ENCODE assay signal across 8 mouse cellular contexts in genomic region chr13:94358101-94358400, GRCm38 (mm10). TPM values are rescaled to one million over a fixed set of nuclear protein-coding genes. Genes with fewer than 3 reads are reported as not detected.
DNase-seq lines count a peak whose midpoint lies in the region; ATAC-seq and TF ChIP-seq lines count a peak whose summit lies in the region.

No protein-coding gene starts in this region.

- no peak for TF ChIP-seq CTCF in CH12.LX (conservative IDR thresholded peaks at IDR 0.05 in 1 of 2, IDR thresholded peaks at IDR 0.05 in 1 of 2; ENCODE audit: low read depth in 2 of 2, low read length in 2 of 2)

- TF ChIP-seq RAD21 in CH12.LX (IDR thresholded peaks at IDR 0.05; ENCODE audit: low read depth, low read length): no peak

- H3K9me3 ChIP-seq in heart, embryonic 10.5 days: no peaks in the 10 kb centered on the region
- H3K9me3 ChIP-seq in CH12.LX (replicated peaks; ENCODE audit: low read length): peaks cover 3% of the 10 kb centered on the region
- H3K9me3 ChIP-seq in forebrain, embryonic 10.5 days: peaks cover 6% of the 10 kb centered on the region; the same call in 1 of the 2 replicates
- H3K9me3 ChIP-seq in liver, embryonic 13.5 days (replicated peaks): no peaks in the 10 kb centered on the region
- no peaks in the 10 kb centered on the region for H3K9me3 ChIP-seq in stomach, embryonic 16.5 days (replicated peaks; ENCODE audit: control insufficient read depth, low read length)

- TF ChIP-seq EP300 in CH12.LX (IDR thresholded peaks at IDR 0.05; ENCODE audit: low read length): no peak

- DNase-seq in heart, embryonic 10.5 days (ENCODE audit: low spot score): no peak
- no peak for DNase-seq in heart, postnatal 4 days
- no peak for DNase-seq in CH12.LX (ENCODE audit: extremely low read depth)
- DNase-seq in forebrain, embryonic 10.5 days (ENCODE audit: extremely low spot score, low spot score): no peak
- no peak for DNase-seq in liver, embryonic 13.5 days
- no peak for DNase-seq in thymus, postnatal 36 days
- no peak for DNase-seq in Muller cell, postnatal 12 days (ENCODE audit: inconsistent ontology term)

- peak overlapping the region; percentile 97 for H3K27ac ChIP-seq in heart, embryonic 10.5 days
- H3K27ac ChIP-seq in CH12.LX (ENCODE audit: insufficient read depth, low read depth): peak overlapping the region; percentile 43
- H3K27ac ChIP-seq in forebrain, embryonic 10.5 days: peak overlapping the region; percentile 91
- peak overlapping the region; percentile 82 for H3K27ac ChIP-seq in liver, embryonic 13.5 days
- H3K27ac ChIP-seq in stomach, embryonic 16.5 days (ENCODE audit: low read length): peak overlapping the region; percentile 92

- peak overlapping the region; percentile 65 for H3K9ac ChIP-seq in CH12.LX (ENCODE audit: insufficient read depth, low read depth)
- H3K9ac ChIP-seq in liver, embryonic 13.5 days: peak overlapping the region; percentile 83
- peak overlapping the region; percentile 92 for H3K9ac ChIP-seq in stomach, embryonic 16.5 days (ENCODE audit: low read length)

- dilution Hi-C loops in CH12.LX (cut with MboI; ENCODE audit: extremely low pct_ligation_motif_present, extremely low pct_unique_long_range_greater_than_20kb, low sequenced_read_pairs): no loop called here

- WGBS in heart, embryonic 10.5 days: 0% methylated on average over 9 of the region's 9 CpGs
- WGBS in forebrain, embryonic 10.5 days: 2% methylated on average over 9 of the region's 9 CpGs
- 0% methylated on average over 9 of the region's 9 CpGs for WGBS in liver, embryonic 13.5 days (ENCODE audit: insufficient replicate concordance)
- 0% methylated on average over 9 of the region's 9 CpGs for WGBS in stomach, embryonic 16.5 days

- H3K36me3 ChIP-seq in heart, embryonic 10.5 days: peaks cover 7% of the 10 kb centered on the region; the same call in 1 of the 2 replicates
- H3K36me3 ChIP-seq in CH12.LX (replicated peaks in 1 of 2; ENCODE audit: control insufficient read depth in 1 of 2, insufficient read depth in 1 of 2, low read length in 1 of 2): peaks cover 2 to 18% of the 10 kb centered on the region in 2 experiments
- H3K36me3 ChIP-seq in forebrain, embryonic 10.5 days (replicated peaks): peaks cover 2% of the 10 kb centered on the region; the same call in 1 of the 2 replicates
- peaks cover 7% of the 10 kb centered on the region for H3K36me3 ChIP-seq in liver, embryonic 13.5 days
- H3K36me3 ChIP-seq in stomach, embryonic 16.5 days (ENCODE audit: control insufficient read depth, insufficient read depth, low read length): no peaks in the 10 kb centered on the region

- ATAC-seq in liver, embryonic 13.5 days (ENCODE audit: low read depth): no peak
- ATAC-seq in stomach, embryonic 16.5 days (ENCODE audit: insufficient read depth, low FRiP score): peak; percentile 19; the same call in 1 of the 2 replicates

- no peaks in the 10 kb centered on the region for H3K27me3 ChIP-seq in heart, embryonic 10.5 days (ENCODE audit: insufficient read depth, poor library complexity, severe bottlenecking)
- no peaks in the 10 kb centered on the region for H3K27me3 ChIP-seq in CH12.LX (replicated peaks)
- H3K27me3 ChIP-seq in forebrain, embryonic 10.5 days (ENCODE audit: poor library complexity, severe bottlenecking): no peaks in the 10 kb centered on the region
- H3K27me3 ChIP-seq in liver, embryonic 13.5 days: no peaks in the 10 kb centered on the region
- no peaks in the 10 kb centered on the region for H3K27me3 ChIP-seq in stomach, embryonic 16.5 days (ENCODE audit: control insufficient read depth, insufficient read depth, low read length)

- H3K4me3 ChIP-seq in heart, embryonic 10.5 days: peak overlapping the region; percentile 96
- H3K4me3 ChIP-seq in CH12.LX (replicated peaks in 1 of 3; ENCODE audit: low read depth in 2 of 3, low read length in 2 of 3, poor library complexity in 1 of 3): peak overlapping the region; percentile 74 to 94 (median 75)
- peak overlapping the region; percentile 70 for H3K4me3 ChIP-seq in forebrain, embryonic 10.5 days
- peak overlapping the region; percentile 77 for H3K4me3 ChIP-seq in liver, embryonic 13.5 days (replicated peaks)
- H3K4me3 ChIP-seq in stomach, embryonic 16.5 days (replicated peaks; ENCODE audit: low read length): peak overlapping the region; percentile 87

- peaks cover 31% of the 10 kb centered on the region for H3K79me2 ChIP-seq in CH12.LX (replicated peaks; ENCODE audit: control insufficient read depth, extremely low read depth, insufficient read depth, poor library complexity, severe bottlenecking)

- TF ChIP-seq POLR2A in CH12.LX (IDR thresholded peaks at IDR 0.05; ENCODE audit: low read depth, low read length): no peak

- peak overlapping the region; percentile 68 for H3K4me2 ChIP-seq in CH12.LX (ENCODE audit: insufficient read depth, low read depth, poor library complexity, severe bottlenecking)
- H3K4me2 ChIP-seq in liver, embryonic 13.5 days: peak overlapping the region; percentile 95
- H3K4me2 ChIP-seq in stomach, embryonic 16.5 days (ENCODE audit: low read depth, low read length): peak overlapping the region; percentile 95

- peaks cover 14% of the 10 kb centered on the region for H3K4me1 ChIP-seq in heart, embryonic 10.5 days
- peaks cover 3 to 22% of the 10 kb centered on the region in 2 experiments; a peak in 3 of 4 replicates for H3K4me1 ChIP-seq in CH12.LX (ENCODE audit: control insufficient read depth in 1 of 2, insufficient read depth in 2 of 2)
- H3K4me1 ChIP-seq in forebrain, embryonic 10.5 days: peaks cover 28% of the 10 kb centered on the region
- H3K4me1 ChIP-seq in liver, embryonic 13.5 days (replicated peaks): peaks cover 23% of the 10 kb centered on the region
- H3K4me1 ChIP-seq in stomach, embryonic 16.5 days (ENCODE audit: control insufficient read depth, insufficient read depth, low read length): peaks cover 4% of the 10 kb centered on the region; the same call in 1 of the 2 replicates

- in situ Hi-C loops in CH12.LX (cut with MboI; ENCODE audit: low pct_ligation_motif_present, low pct_unique_long_range_greater_than_20kb, low sequenced_read_pairs): no loop called here

TF ChIP-seq in CH12.LX, 34 proteins besides CTCF, POLR2A, EP300 and RAD21:
- TF ChIP-seq MYC (IDR thresholded peaks at IDR 0.05; ENCODE audit: low read depth, low read length): no peak
- TF ChIP-seq NRF1 (IDR thresholded peaks at IDR 0.05; ENCODE audit: low read depth, low read length): no peak
- no peak for TF ChIP-seq MEF2A (IDR thresholded peaks at IDR 0.05; ENCODE audit: borderline replicate concordance, low read depth, low read length)
- TF ChIP-seq KAT2A (IDR thresholded peaks at IDR 0.05; ENCODE audit: insufficient replicate concordance, low read length): no peak
- no peak for TF ChIP-seq ETS1 (conservative IDR thresholded peaks at IDR 0.05; ENCODE audit: low read depth, low read length)
- no peak for TF ChIP-seq GABPA (IDR thresholded peaks at IDR 0.05; ENCODE audit: insufficient replicate concordance, low read depth, low read length)

RNA-seq across cellular contexts. Expression of gene Ap3b1, which starts 0.7 kb away (rescaled TPM):
- polyA plus RNA-seq in heart, embryonic 10.5 days (2016; fragmentation: Nextera tagmentation; extraction: Ambion mirVana): 37.3 and 38.8 TPM in 2 replicates
- total RNA-seq in heart, postnatal 4 days (2021): 10 to 100 TPM; 29.4 to 31.8 TPM
- 53.2 and 60.7 TPM in 2 replicates for total RNA-seq in CH12.LX (2012; rRNA removed)
- total RNA-seq in CH12.LX (2014; rRNA removed): 40.8 and 46.0 TPM in 2 replicates
- 100 and 113 TPM in 2 replicates for polyA plus RNA-seq in CH12.LX (2012; ENCODE audit: insufficient read length, low read depth)
- 32.1 and 32.9 TPM in 2 replicates for polyA plus RNA-seq in forebrain, embryonic 10.5 days (2016; fragmentation: Nextera tagmentation; extraction: Ambion mirVana)
- polyA plus RNA-seq in liver, embryonic 13.5 days (2015; fragmentation: Nextera tagmentation; extraction: Ambion mirVana): 18.5 and 22.2 TPM in 2 replicates
- polyA plus RNA-seq in stomach, embryonic 16.5 days (2015; fragmentation: Nextera tagmentation; extraction: Ambion mirVana): 46.3 and 47.3 TPM in 2 replicates

Comparison
In these comparisons a context has a peak if more than half of its experiments do, and no peak if none do; other contexts are left out.
1. H3K27ac ChIP-seq: peak in every context shown above with its lines; median percentile 97 in heart, embryonic 10.5 days; 92 in stomach, embryonic 16.5 days; 91 in forebrain, embryonic 10.5 days; 82 in liver, embryonic 13.5 days; 43 in CH12.LX.